Mouse (Mus musculus) heart, embryonic 11.5 days (tissue): ENCODE measurements around the gene Hist2h2ac. TPM values are rescaled to one million over a fixed set of nuclear protein-coding genes. Genes with fewer than 3 reads are reported as not detected.
"Not testable (repeated sequence)": the region's sequence is repeated elsewhere in the genome, so short reads cannot be mapped to it uniquely, and the experiment has no call there.

Experiments
- ATAC-seq: fragments of 200-750 bp; cut with Nextera tagmentation; replicated peaks from 2 replicates; pipeline ENCODE4 v1.8.0; 2017; ENCODE audit warnings: moderate library complexity; ENCODE audit not compliant: insufficient number of reproducible peaks, low FRiP score, low TSS enrichment
- H3K27ac ChIP-seq: fragments of 300-500 bp; sonication (generic); 2 replicates; pipeline ENCODE4 v1.5.1; 2014; ENCODE audit warnings: mild to moderate bottlenecking, low read depth, low read length
- H3K27me3 ChIP-seq: fragments of 300-500 bp; sonication (generic); 2 replicates; pipeline ENCODE4 v1.6.1; 2014; ENCODE audit warnings: mild to moderate bottlenecking, low read length, mixed read lengths; ENCODE audit not compliant: control insufficient read depth, insufficient read depth
- H3K36me3 ChIP-seq: fragments of 300-500 bp; sonication (generic); 2 replicates; pipeline ENCODE4 v1.6.1; 2014; ENCODE audit warnings: mild to moderate bottlenecking, low read length, moderate library complexity, mixed read lengths; ENCODE audit not compliant: control insufficient read depth, insufficient read depth
- H3K4me1 ChIP-seq: fragments of 300-500 bp; sonication (generic); 2 replicates; pipeline ENCODE4 v1.6.1; 2014; ENCODE audit warnings: low read length; ENCODE audit not compliant: control insufficient read depth, insufficient read depth
- H3K4me2 ChIP-seq: fragments of 300-500 bp; sonication (generic); 2 replicates; pipeline ENCODE4 v1.6.1; 2014; ENCODE audit warnings: mild to moderate bottlenecking, moderate library complexity
- H3K4me3 ChIP-seq: fragments of 300-500 bp; sonication (generic); 2 replicates; pipeline ENCODE4 v1.5.1; 2014; ENCODE audit warnings: low read depth, low read length
- H3K9ac ChIP-seq: fragments of 300-500 bp; sonication (generic); 2 replicates; pipeline ENCODE4 v1.6.1; 2014; ENCODE audit warnings: mild to moderate bottlenecking, low read depth, low read length, moderate library complexity
- H3K9me3 ChIP-seq: fragments of 300-500 bp; sonication (generic); replicated peaks from 2 replicates; pipeline ENCODE4 v1.6.1; 2016; ENCODE audit warnings: low read length; ENCODE audit not compliant: control insufficient read depth
- WGBS: fragments of 180-500 bp; shearing (Covaris S2); extraction: QIAGEN DNeasy Blood & Tissue Kit; methylation state at CpG from one replicate; pipeline ENCODE4 v1.1.7; 2014; ENCODE audit not compliant: insufficient replicate concordance; 5-methylcytosine and 5-hydroxymethylcytosine counted together
- polyA plus RNA-seq: library from polyadenylated mRNA; unstranded; fragments of >200 nt; fragmentation: Nextera tagmentation; extraction: Ambion mirVana; gene quantifications from 2 replicates; pipeline ENCODE4 v1.2.1, GENCODE M21; 2014

Gene Hist2h2ac
- polyA plus RNA-seq, 1 experiment from 2014 or later: 5.5 TPM

DNA sequence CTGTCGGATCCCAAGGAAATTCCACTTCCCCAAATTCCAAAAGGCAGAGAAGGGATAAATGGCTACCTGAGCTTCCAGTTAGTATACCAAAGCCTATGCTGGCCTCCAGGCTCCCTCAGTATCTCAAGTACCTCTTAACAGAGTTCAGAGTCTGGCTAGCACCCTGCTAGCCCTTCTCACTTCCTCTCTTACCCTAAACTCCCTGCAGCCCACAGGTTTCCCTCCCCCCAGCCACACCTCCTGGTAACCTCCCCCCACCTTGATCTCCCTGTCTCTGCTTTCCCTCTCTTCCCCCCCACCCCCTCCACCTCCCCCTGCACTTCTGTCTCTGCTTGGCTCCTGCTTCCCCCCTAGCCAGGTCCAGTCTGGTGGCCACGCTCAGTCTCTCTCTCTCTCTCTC lies 20.9 kb downstream of the Hist2h2ac start:
- Histone ChIP-seq H3K4me1 (peaks cover 12% of the 10 kb centered on the region), H3K9ac (no peak overlapping the region), H3K4me2 (no peak overlapping the region), H3K4me3 (no peak overlapping the region), H3K27ac (no peak overlapping the region), H3K9me3 (no peaks in the 10 kb centered on the region), H3K27me3 (no peaks in the 10 kb centered on the region), H3K36me3 (peaks cover 9% of the 10 kb centered on the region; the same call in 1 of the 2 replicates)
- WGBS: 33% methylated on average over 2 of the region's 2 CpGs
- no peak for ATAC-seq

DNA sequence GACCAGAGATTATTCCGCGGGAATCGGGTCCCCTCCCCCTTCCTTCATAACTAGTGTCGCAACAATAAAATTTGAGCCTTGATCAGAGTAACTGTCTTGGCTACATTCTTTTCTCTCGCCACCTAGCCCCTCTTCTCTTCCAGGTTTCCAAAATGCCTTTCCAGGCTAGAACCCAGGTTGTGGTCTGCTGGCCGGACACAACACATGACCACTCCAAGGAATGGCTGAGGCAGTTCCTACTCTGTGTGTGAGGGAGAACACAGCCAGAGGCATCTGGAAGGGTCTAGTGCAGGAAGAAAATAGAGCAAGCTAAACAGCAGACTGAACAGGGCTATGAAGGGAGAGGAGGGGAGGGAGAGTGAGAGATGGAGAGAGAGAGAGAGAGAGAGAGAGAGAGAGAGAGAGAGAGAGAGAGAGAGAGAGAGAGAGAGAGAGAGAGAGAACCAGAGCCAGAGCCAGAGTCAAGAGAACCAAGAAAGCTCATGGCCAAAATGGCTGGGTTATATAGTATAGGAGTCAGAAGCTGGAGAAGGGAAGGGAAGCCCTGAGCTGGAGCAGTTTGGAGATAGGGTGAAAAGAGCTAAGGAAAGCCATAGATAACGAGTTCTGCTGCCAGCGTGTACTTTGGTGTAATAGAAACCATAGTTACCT lies 22.0 kb downstream of the Hist2h2ac start:
- ATAC-seq, H3K36me3 ChIP-seq, H3K27me3 ChIP-seq, H3K9me3 ChIP-seq, H3K27ac ChIP-seq, H3K9ac ChIP-seq, H3K4me2 ChIP-seq, H3K4me3 ChIP-seq: not testable (repeated sequence)
- 25% methylated on average over 6 of the region's 8 CpGs for WGBS
- H3K4me1 ChIP-seq: peaks cover 12% of the 10 kb centered on the region

DNA sequence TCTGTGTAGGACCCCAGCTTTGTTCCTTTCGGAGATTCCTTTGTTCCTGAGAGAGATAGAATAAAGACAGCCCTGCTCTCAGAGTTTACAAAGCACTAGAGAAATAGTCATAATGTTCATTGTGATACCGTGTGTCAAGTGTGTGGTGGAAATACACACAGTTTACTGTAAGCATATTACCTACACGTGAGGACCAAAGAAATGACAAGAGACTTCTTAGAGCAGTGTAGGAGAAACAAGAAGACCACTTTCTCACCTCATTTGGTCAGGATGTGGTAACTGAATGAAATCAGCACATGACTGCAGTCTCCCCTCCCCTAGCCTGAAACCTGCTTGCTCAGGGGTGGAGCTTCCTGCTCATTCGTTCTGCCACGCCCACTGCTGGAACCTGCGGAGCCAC lies 22.5 kb downstream of the Hist2h2ac start:
- H3K9ac ChIP-seq: peak overlapping the region; percentile 94
- no peak for ATAC-seq

DNA sequence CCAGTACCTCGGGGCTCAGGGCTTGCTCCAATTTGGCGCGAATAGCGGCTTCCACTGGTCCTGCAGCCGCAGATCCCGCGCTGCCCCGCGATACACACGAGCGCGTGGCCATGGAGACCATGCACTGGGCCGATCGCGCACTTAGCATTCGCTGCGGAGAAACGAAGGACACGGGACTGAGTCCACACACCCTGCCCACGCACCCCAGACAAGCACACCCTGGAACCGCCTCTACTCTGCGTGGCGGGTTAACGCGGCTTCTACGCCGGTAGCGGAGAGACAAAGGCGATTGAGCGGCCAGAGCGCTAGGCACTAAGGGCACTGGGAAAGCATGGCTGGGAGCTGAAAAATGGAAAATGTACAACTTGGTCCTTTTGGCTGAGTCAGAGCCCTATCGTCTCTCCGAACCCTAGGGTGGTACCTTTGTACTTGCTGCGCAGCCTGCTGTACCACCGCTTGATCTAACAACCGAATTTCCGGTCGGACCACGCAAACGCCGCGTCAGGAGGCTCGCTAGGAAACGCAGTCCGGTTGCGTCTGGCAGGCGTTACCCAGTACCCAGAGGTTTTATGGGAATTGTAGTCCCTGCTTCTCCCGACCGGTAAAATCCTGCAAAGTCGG lies 23.4 kb downstream of the Hist2h2ac start:
- peak overlapping the region; percentile 94 for H3K9ac ChIP-seq
- H3K27ac ChIP-seq: peak overlapping the region; percentile 91
- peaks cover 9% of the 10 kb centered on the region; the same call in 1 of the 2 replicates for H3K36me3 ChIP-seq
- no peaks in the 10 kb centered on the region for H3K9me3 ChIP-seq
- ATAC-seq: peak; percentile 87
- WGBS: under 1% methylated on average over 50 of the region's 50 CpGs
- peak overlapping the region; percentile 98 for H3K4me2 ChIP-seq
- peak overlapping the region; percentile 72 for H3K4me3 ChIP-seq
- H3K27me3 ChIP-seq: no peaks in the 10 kb centered on the region
- peaks cover 12% of the 10 kb centered on the region for H3K4me1 ChIP-seq

More for the DNA sequence above, 22.5 kb downstream of the Hist2h2ac start:
- no peaks in the 10 kb centered on the region for H3K9me3 ChIP-seq
- H3K27ac ChIP-seq: 0 out of 2 replicates have a peak overlapping the region, but pooled peaks have one; percentile 15
- peaks cover 9% of the 10 kb centered on the region; the same call in 1 of the 2 replicates for H3K36me3 ChIP-seq
- no peaks in the 10 kb centered on the region for H3K27me3 ChIP-seq
- WGBS: 4% methylated on average over 6 of the region's 6 CpGs
- H3K4me3 ChIP-seq: peak overlapping the region; percentile 72
- H3K4me2 ChIP-seq: peak overlapping the region; percentile 98
- peaks cover 12% of the 10 kb centered on the region for H3K4me1 ChIP-seq

DNA sequence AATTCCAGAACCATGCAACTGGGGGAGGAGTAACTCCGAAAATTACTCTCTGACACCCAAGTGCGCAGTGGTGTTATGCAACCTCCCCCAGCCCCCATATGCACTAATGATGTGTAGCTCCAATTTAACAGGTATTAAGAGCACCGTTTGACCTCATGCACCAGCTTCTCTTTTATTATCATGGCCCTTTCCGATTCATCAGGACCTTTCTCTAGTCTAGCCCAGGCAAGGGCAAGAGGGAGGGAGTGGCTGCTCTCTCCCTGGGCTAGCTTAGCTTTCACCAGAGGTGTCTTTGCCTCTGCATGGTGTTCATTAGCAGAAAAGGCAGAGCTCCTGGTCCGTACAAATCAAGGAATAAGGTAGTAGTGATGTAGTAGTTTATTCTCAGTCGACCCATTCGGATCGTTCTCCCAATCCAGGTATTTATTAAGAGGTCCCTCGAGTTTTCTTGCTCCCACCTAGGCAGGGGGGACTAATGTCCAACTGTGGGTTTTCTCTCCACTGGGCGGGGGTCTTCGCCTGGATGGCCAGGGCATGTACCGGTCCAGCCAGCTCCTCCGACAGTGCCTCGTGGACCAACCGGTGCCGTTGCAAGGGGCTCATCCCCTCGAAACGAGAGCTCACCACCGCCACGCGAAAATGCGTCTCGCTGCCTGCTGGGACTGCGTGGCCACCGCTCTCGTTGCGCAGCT lies 24.1 kb downstream of the Hist2h2ac start:
- Histone ChIP-seq H3K4me3 (peak overlapping the region; percentile 72), H3K9me3 (no peaks in the 10 kb centered on the region), H3K27me3 (no peaks in the 10 kb centered on the region), H3K4me1 (peaks cover 12% of the 10 kb centered on the region), H3K36me3 (peaks cover 9% of the 10 kb centered on the region; the same call in 1 of the 2 replicates), H3K9ac (peak overlapping the region; percentile 94), H3K27ac (peak overlapping the region; percentile 91), H3K4me2 (peak overlapping the region; percentile 98)
- peak; percentile 19; the same call in 1 of the 2 replicates for ATAC-seq
- 19% methylated on average over 27 of the region's 27 CpGs for WGBS

DNA sequence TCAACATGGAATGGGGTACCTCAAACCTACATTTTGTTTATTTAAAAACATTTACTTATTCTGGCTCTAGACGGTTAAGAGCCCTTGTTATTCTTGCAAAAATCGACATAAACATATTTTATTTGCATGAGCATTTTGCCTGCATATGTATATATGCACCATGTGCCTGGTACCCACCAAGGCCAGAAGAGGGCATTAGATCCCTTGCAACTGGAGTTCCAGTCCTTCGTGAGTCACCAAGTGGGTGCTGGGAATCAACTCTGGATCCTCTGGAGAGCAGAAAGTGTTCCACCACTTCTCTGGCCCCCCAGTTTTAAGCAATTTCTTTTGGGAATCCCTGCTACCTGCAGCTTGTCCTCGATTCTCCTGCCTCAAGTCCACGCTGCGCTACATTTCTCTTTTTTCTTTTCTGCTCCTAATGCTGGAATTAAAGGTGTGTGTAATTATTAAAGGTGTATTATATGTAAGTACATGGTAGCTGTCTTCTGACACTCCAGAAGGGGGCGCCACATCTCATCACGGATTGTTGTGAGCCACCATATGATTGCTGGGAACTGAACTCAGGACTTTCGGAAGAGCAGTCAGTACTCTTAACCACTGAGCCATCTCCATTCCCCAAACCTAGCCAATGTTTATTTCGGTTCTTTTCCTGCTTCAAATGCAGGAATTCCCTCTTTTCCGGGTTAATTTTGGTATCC lies 24.9 kb downstream of the Hist2h2ac start:
- Histone ChIP-seq H3K9me3 (no peaks in the 10 kb centered on the region), H3K4me3 (no peak overlapping the region), H3K27ac (no peak overlapping the region), H3K9ac (no peak overlapping the region), H3K4me2 (no peak overlapping the region), H3K36me3 (peaks cover 9% of the 10 kb centered on the region; the same call in 1 of the 2 replicates), H3K4me1 (peaks cover 12% of the 10 kb centered on the region), H3K27me3 (no peaks in the 10 kb centered on the region)
- ATAC-seq: no peak
- 89% methylated on average over 11 of the region's 11 CpGs for WGBS

DNA sequence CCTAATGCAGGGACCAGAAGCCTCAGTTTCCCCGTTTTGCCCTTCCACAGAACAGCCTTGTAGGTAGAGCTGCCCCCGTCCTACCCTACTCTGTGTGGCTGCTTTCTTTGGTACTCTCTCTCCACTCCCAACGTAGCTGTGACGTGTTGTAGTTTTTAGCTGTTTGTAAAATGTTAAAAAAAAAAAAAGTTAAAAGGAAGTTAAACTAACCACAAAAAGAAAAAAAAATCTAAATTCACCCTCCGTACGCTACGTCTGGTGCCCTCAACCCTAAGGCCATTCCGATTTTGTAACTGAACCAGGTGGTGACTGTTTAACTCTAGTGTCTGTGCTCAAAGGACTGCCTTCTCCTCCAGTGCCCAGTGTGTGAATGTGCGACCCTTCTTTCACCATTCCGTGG lies 25.7 kb downstream of the Hist2h2ac start:
- Histone ChIP-seq H3K27me3 (no peaks in the 10 kb centered on the region), H3K27ac (no peak overlapping the region), H3K9me3 (no peaks in the 10 kb centered on the region), H3K4me3 (no peak overlapping the region), H3K4me1 (peaks cover 12% of the 10 kb centered on the region), H3K9ac (no peak overlapping the region), H3K36me3 (peaks cover 9% of the 10 kb centered on the region; the same call in 1 of the 2 replicates), H3K4me2 (no peak overlapping the region)
- WGBS: 83% methylated on average over 10 of the region's 10 CpGs
- no peak for ATAC-seq

DNA sequence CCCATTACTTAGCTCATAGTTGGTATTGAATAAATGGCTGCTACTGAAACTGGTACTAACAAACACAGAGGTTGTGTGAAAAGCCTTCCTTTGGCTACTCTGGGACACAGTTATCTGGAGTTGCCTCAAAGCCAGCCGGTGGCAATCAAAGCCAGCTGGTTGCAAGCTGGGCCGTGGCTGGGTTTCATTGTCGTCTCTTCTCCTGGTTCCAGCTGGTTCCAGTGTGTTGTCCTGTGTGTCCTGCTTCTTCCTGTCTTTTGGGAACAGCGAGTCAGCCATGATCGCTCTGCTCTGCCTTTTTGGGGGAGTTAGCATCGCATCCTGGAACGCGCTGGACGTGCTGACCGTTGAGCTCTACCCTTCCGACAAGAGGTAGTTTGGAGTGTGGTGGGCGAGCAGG lies 27.7 kb downstream of the Hist2h2ac start:
- Histone ChIP-seq H3K27me3 (no peaks in the 10 kb centered on the region), H3K9ac (no peak overlapping the region), H3K4me1 (peaks cover 9% of the 10 kb centered on the region), H3K27ac (no peak overlapping the region), H3K4me2 (no peak overlapping the region), H3K36me3 (peaks cover 11% of the 10 kb centered on the region; the same call in 1 of the 2 replicates), H3K9me3 (no peaks in the 10 kb centered on the region), H3K4me3 (no peak overlapping the region)
- no peak for ATAC-seq
- 56% methylated on average over 12 of the region's 12 CpGs for WGBS
